Mouse (Mus musculus) myocyte (in vitro differentiated cells): ENCODE measurements around the gene Nfkb1. TPM values are rescaled to one million over a fixed set of nuclear protein-coding genes. Genes with fewer than 3 reads are reported as not detected.

ENCODE experiments used
- H3K27me3 ChIP-seq: one replicate; pipeline ENCODE4 v1.6.1; 2011; ENCODE audit not compliant: control insufficient read depth, insufficient read depth, insufficient read length
- H3K36me3 ChIP-seq: one replicate; pipeline ENCODE4 v1.6.1; 2011; ENCODE audit not compliant: control insufficient read depth, insufficient read depth
- H3K4me2 ChIP-seq: one replicate; pipeline ENCODE4 v1.6.1; 2011; ENCODE audit warnings: low read depth, control low read depth
- H3K4me3 ChIP-seq: one replicate; pipeline ENCODE4 v1.5.1; 2011; ENCODE audit warnings: mild to moderate bottlenecking, control low read depth, moderate library complexity
- H3K79me2 ChIP-seq: one replicate; pipeline ENCODE4 v1.6.1; 2011; ENCODE audit not compliant: control insufficient read depth, insufficient read depth
- H3ac ChIP-seq: one replicate; pipeline ENCODE4 v1.6.1; 2011; ENCODE audit not compliant: control insufficient read depth, insufficient read length
- CEBPB ChIP-seq: IDR thresholded peaks from 2 replicates; pipeline ENCODE4 v1.6.1; 2011; ENCODE audit warnings: mild to moderate bottlenecking, moderate library complexity; ENCODE audit not compliant: poor library complexity, insufficient read depth, severe bottlenecking
- E2F4 ChIP-seq: IDR thresholded peaks from one replicate; pipeline ENCODE4 v1.6.1; 2011; ENCODE audit warnings: mild to moderate bottlenecking, control low read depth, moderate library complexity; ENCODE audit not compliant: insufficient read depth
- MAX ChIP-seq: IDR thresholded peaks from one replicate; pipeline ENCODE4 v1.6.1; 2011; ENCODE audit warnings: low read depth, mild to moderate bottlenecking, control low read depth
- MYOD1 ChIP-seq, 3 experiments: IDR thresholded peaks; one replicate each; pipeline ENCODE4 v1.6.1; 2011; ENCODE audit warnings: control low read depth in 2 of 3, low read depth in 2 of 3, mild to moderate bottlenecking in 2 of 3, moderate library complexity in 1 of 3; ENCODE audit not compliant: insufficient read length in 2 of 3, control insufficient read depth in 1 of 3
- MYOG ChIP-seq, 3 experiments: IDR thresholded peaks; one replicate each; pipeline ENCODE4 v1.6.1; 2011; ENCODE audit warnings: control low read depth in 2 of 3, low read depth in 2 of 3, mild to moderate bottlenecking in 2 of 3; ENCODE audit not compliant: insufficient read length in 2 of 3, control insufficient read depth in 1 of 3, insufficient read depth in 1 of 3
- POLR2A ChIP-seq: IDR thresholded peaks from one replicate; pipeline ENCODE4 v1.6.1; 2011; ENCODE audit warnings: low read depth, mild to moderate bottlenecking, control low read depth, moderate library complexity; ENCODE audit not compliant: insufficient read length
- POLR2AphosphoS2 ChIP-seq: IDR thresholded peaks from one replicate; pipeline ENCODE4 v1.6.1; 2011; ENCODE audit warnings: low read depth, control low read depth; ENCODE audit not compliant: insufficient read length
- REST ChIP-seq: IDR thresholded peaks from one replicate; pipeline ENCODE4 v1.6.1; 2011; ENCODE audit warnings: mild to moderate bottlenecking, control low read depth, moderate library complexity; ENCODE audit not compliant: insufficient read depth, insufficient read length
- SRF ChIP-seq: IDR thresholded peaks from one replicate; pipeline ENCODE4 v1.6.1; 2011; ENCODE audit warnings: low read depth; ENCODE audit not compliant: control insufficient read depth, insufficient read length
- TCF12 ChIP-seq: IDR thresholded peaks from one replicate; pipeline ENCODE4 v1.6.1; 2011; ENCODE audit warnings: mild to moderate bottlenecking, control low read depth; ENCODE audit not compliant: poor library complexity, insufficient read depth, severe bottlenecking
- TCF3 ChIP-seq: IDR thresholded peaks from one replicate; pipeline ENCODE4 v1.6.1; 2011; ENCODE audit warnings: low read depth, control low read depth; ENCODE audit not compliant: insufficient read length
- USF1 ChIP-seq: IDR thresholded peaks from one replicate; pipeline ENCODE4 v1.6.1; 2011; ENCODE audit warnings: low read depth, mild to moderate bottlenecking, control low read depth, moderate library complexity
- polyA plus RNA-seq: library from polyadenylated mRNA; unstranded; fragments of >200 nt; fragmentation: generic; extraction: Trizol; gene quantifications from one replicate; pipeline ENCODE4 v1.2.1, GENCODE M21; 2012; ENCODE audit warnings: missing spikeins

Nfkb1 gene
- polyA plus RNA-seq, 1 experiment = 35.3 TPM

GRCm38 (mm10) chr3:135688970-135689772 lies 2.2 kb downstream of the Nfkb1 start:
- H3K36me3 ChIP-seq = no peaks in the 10 kb centered on the region
- H3ac ChIP-seq = no peak overlapping the region
- peak; percentile 45 for TF ChIP-seq POLR2AphosphoS2
- no peak for TF ChIP-seq E2F4
- TF ChIP-seq CEBPB = 0 out of 2 replicates have a peak, but pooled peaks have one; percentile 48
- TF ChIP-seq SRF = peak; percentile 52
- no peaks in the 10 kb centered on the region for H3K27me3 ChIP-seq
- H3K4me2 ChIP-seq = peak overlapping the region; percentile 96
- peaks cover 74% of the 10 kb centered on the region for H3K79me2 ChIP-seq
- peak overlapping the region; percentile 65 for H3K4me3 ChIP-seq

GRCm38 (mm10) chr3:135687965-135688364 lies 3.4 kb downstream of the Nfkb1 start:
- TF ChIP-seq POLR2A (no peak), REST (no peak), MYOD1 (IDR thresholded peaks at IDR 0.05; ENCODE audit: control insufficient read depth in 1 of 3, insufficient read length in 2 of 3, low read depth in 2 of 3) (no peak), MAX (no peak), MYOG (IDR thresholded peaks at IDR 0.05; ENCODE audit: control insufficient read depth in 1 of 3, insufficient read depth in 1 of 3, insufficient read length in 2 of 3, low read depth in 2 of 3) (no peak), TCF12 (no peak), USF1 (no peak)
- H3ac ChIP-seq = no peak overlapping the region
- H3K79me2 ChIP-seq = peaks cover 86% of the 10 kb centered on the region
- H3K27me3 ChIP-seq = no peaks in the 10 kb centered on the region
- no peaks in the 10 kb centered on the region for H3K36me3 ChIP-seq
- H3K4me3 ChIP-seq = peak overlapping the region; percentile 65
- H3K4me2 ChIP-seq = peak overlapping the region; percentile 96

DNA sequence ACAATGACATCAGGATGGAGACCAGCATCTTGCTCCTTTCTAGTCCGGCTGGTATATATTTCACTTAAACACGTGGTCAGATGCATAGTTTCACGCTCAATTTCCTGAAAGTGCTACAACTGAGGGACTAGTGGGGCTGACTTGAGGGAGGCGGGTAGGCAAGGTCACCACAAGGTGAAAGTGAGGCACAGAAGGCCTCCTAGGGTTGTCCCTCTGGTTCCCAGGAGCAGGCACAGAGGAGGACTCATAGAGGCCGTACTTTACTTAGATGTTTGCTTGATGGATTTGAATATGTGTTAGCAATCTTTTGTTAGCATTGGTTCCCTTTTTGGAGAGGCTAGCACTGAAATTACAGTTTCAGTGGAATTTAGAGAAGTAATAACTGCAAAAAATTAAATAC lies 4.9 kb downstream of the Nfkb1 start:
- no peaks in the 10 kb centered on the region for H3K36me3 ChIP-seq
- H3K4me3 ChIP-seq = no peak overlapping the region
- H3K27me3 ChIP-seq = no peaks in the 10 kb centered on the region
- no peak overlapping the region for H3ac ChIP-seq
- H3K79me2 ChIP-seq = peaks cover 92% of the 10 kb centered on the region
- TF ChIP-seq TCF3 (no peak), MYOD1 (IDR thresholded peaks at IDR 0.05; ENCODE audit: control insufficient read depth in 1 of 3, insufficient read length in 2 of 3, low read depth in 2 of 3) (no peak), POLR2AphosphoS2 (no peak), MAX (no peak), POLR2A (no peak), REST (no peak), SRF (no peak), TCF12 (no peak), USF1 (no peak), CEBPB (no peak), MYOG (IDR thresholded peaks at IDR 0.05; ENCODE audit: control insufficient read depth in 1 of 3, insufficient read depth in 1 of 3, insufficient read length in 2 of 3, low read depth in 2 of 3) (no peak), E2F4 (no peak)
- no peak overlapping the region for H3K4me2 ChIP-seq

DNA sequence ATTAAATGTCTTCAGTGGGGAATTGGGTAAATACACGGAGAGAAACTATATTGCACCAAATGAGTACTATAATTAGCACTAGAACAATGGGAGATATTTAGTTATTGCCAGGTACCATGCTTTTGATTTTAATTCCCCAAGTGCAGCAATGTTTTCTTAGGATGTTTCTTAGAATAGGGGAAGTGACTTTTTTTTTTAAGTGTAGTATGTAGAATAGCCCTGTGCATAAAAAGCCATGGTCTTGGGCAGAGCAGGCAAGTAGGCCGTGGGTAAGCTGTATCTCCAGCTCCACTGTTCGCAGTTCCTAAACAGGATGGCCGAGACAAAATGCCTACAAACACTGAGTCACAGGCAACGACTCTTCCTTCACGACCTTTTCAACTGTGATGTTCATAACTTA lies 8.1 kb downstream of the Nfkb1 start:
- peaks cover 98% of the 10 kb centered on the region for H3K79me2 ChIP-seq
- H3K27me3 ChIP-seq = no peaks in the 10 kb centered on the region
- TF ChIP-seq USF1 = no peak
- no peak for TF ChIP-seq SRF
- no peak for TF ChIP-seq POLR2AphosphoS2
- no peak for TF ChIP-seq REST
- TF ChIP-seq CEBPB = no peak
- TF ChIP-seq TCF3 = no peak
- no peak for TF ChIP-seq MYOG (IDR thresholded peaks at IDR 0.05; ENCODE audit: control insufficient read depth in 1 of 3, insufficient read depth in 1 of 3, insufficient read length in 2 of 3, low read depth in 2 of 3)
- no peak for TF ChIP-seq MAX
- TF ChIP-seq POLR2A = no peak
- TF ChIP-seq TCF12 = no peak
- TF ChIP-seq MYOD1 (IDR thresholded peaks at IDR 0.05; ENCODE audit: control insufficient read depth in 1 of 3, insufficient read length in 2 of 3, low read depth in 2 of 3) = no peak
- no peak for TF ChIP-seq E2F4
- no peak overlapping the region for H3ac ChIP-seq
- no peaks in the 10 kb centered on the region for H3K36me3 ChIP-seq
- no peak overlapping the region for H3K4me3 ChIP-seq
- H3K4me2 ChIP-seq = peak overlapping the region; percentile 35
